Mouse (Mus musculus): ENCODE measurements around the gene Gm13279.
"Not testable (repeated sequence)": the region's sequence is repeated elsewhere in the genome, so short reads cannot be mapped to it uniquely, and the experiment has no call there.

DNA sequence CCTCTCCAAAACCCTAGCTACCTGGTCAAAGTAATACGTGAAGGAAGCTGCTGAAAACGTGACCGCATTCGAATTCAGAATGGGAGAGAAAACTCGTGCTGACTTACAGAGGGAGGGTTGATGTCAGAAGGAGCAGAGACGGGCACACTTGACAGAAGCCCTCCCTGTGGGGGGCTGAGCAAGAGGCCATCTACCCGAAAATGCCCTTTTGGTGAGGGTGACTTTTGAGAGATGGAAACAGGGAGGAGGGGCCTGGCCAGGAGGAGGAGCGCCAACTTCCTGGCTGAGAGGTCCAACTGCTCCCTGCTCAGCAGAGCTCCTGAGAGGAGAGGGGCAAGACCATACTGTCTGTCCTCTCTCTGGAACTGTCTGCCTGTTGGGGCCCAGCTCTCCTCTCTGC is 8.0 kb downstream of the Gm13279 start, which contains the start of gene Gm13288:
- TF ChIP-seq MAX (IDR thresholded peaks at IDR 0.05; ENCODE audit: low read depth); TCF12 (IDR thresholded peaks at IDR 0.05; ENCODE audit: insufficient read depth, poor library complexity, severe bottlenecking); CEBPB (IDR thresholded peaks at IDR 0.05; ENCODE audit: insufficient read depth, poor library complexity, severe bottlenecking); POLR2AphosphoS2 (IDR thresholded peaks at IDR 0.05; ENCODE audit: insufficient read length, low read depth); POLR2A (IDR thresholded peaks at IDR 0.05; ENCODE audit: insufficient read length, low read depth): not testable (repeated sequence)
